In genomic region chr13:32371874-32372530, GRCm38 (mm10) we compare ENCODE assay signal across 27 mouse cellular contexts. TPM values are rescaled to one million over a fixed set of nuclear protein-coding genes. Genes with fewer than 3 reads are reported as not detected.
DNase-seq lines count a peak whose midpoint lies in the region; ATAC-seq and TF ChIP-seq lines count a peak whose summit lies in the region.
"Had no signal": no experiment of that assay in that cellular context is flagged by ENCODE, and none has a peak within 500 bp of the region (broad histone marks: within the 10 kb centered on the region; RNA-seq: fewer than 3 reads in every experiment).

No protein-coding gene starts in this region.

- H3K4me2 ChIP-seq in intestine, embryonic 15.5 days (replicated peaks): no peak overlapping the region; the same call in 1 of the 2 replicates
- H3K4me2 ChIP-seq in myocyte (ENCODE audit: low read depth): no peak overlapping the region
- H3K4me2 ChIP-seq in stomach, postnatal 0 days (replicated peaks; ENCODE audit: low read depth): no peak overlapping the region
- no peak overlapping the region for H3K4me2 ChIP-seq in midbrain, embryonic 13.5 days (replicated peaks)
- H3K4me2 ChIP-seq: embryonic facial prominence, embryonic 12.5 days; embryonic facial prominence, embryonic 15.5 days; heart, embryonic 12.5 days; heart, embryonic 15.5 days; hindbrain, embryonic 13.5 days had no signal

- TF ChIP-seq POLR2A in myocyte (IDR thresholded peaks at IDR 0.05; ENCODE audit: insufficient read length, low read depth): no peak

- TF ChIP-seq CTCF in stomach, postnatal 0 days (IDR thresholded peaks at IDR 0.05; ENCODE audit: low read depth): no peak

- H3K9ac ChIP-seq in intestine, embryonic 15.5 days: no peak overlapping the region
- H3K9ac ChIP-seq in stomach, postnatal 0 days (ENCODE audit: low read length): no peak overlapping the region
- no peak overlapping the region for H3K9ac ChIP-seq in midbrain, embryonic 13.5 days (replicated peaks)
- H3K9ac ChIP-seq: embryonic facial prominence, embryonic 12.5 days; embryonic facial prominence, embryonic 15.5 days; forebrain, postnatal 0 days; heart, embryonic 12.5 days; heart, embryonic 15.5 days; hindbrain, embryonic 13.5 days had no signal

- no peaks in the 10 kb centered on the region for H3K4me1 ChIP-seq in intestine, embryonic 15.5 days (replicated peaks)
- no peaks in the 10 kb centered on the region for H3K4me1 ChIP-seq in stomach, postnatal 0 days (replicated peaks; ENCODE audit: control insufficient read depth, insufficient read depth)
- no peaks in the 10 kb centered on the region for H3K4me1 ChIP-seq in midbrain, embryonic 13.5 days (replicated peaks)
- H3K4me1 ChIP-seq: embryonic facial prominence, embryonic 12.5 days; embryonic facial prominence, embryonic 15.5 days; heart, embryonic 12.5 days; heart, embryonic 15.5 days; hindbrain, embryonic 10.5 days; hindbrain, embryonic 13.5 days had no signal

- TF ChIP-seq EP300 in stomach, postnatal 0 days (optimal IDR thresholded peaks at IDR 0.05): no peak

- ATAC-seq in intestine, embryonic 15.5 days: peak; percentile 76
- ATAC-seq in stomach, postnatal 0 days (ENCODE audit: low FRiP score, low TSS enrichment): peak; percentile 85
- no peak for ATAC-seq in midbrain, embryonic 13.5 days
- ATAC-seq: forebrain, embryonic 14.5 days; forebrain, postnatal 0 days; hindbrain, embryonic 16.5 days; Patski had no signal

- no peaks in the 10 kb centered on the region for H3K27me3 ChIP-seq in intestine, embryonic 15.5 days (replicated peaks)
- H3K27me3 ChIP-seq in myocyte (ENCODE audit: control insufficient read depth, insufficient read depth, insufficient read length): no peaks in the 10 kb centered on the region
- no peaks in the 10 kb centered on the region for H3K27me3 ChIP-seq in stomach, postnatal 0 days (ENCODE audit: control insufficient read depth, insufficient read depth, low read length)
- H3K27me3 ChIP-seq in midbrain, embryonic 13.5 days: no peaks in the 10 kb centered on the region
- H3K27me3 ChIP-seq: embryonic facial prominence, embryonic 12.5 days; embryonic facial prominence, embryonic 15.5 days; heart, embryonic 12.5 days; heart, embryonic 15.5 days; hindbrain, embryonic 13.5 days; Patski had no signal

- H3K4me3 ChIP-seq in intestine, embryonic 15.5 days (replicated peaks): no peak overlapping the region
- no peak overlapping the region for H3K4me3 ChIP-seq in myocyte
- H3K4me3 ChIP-seq in stomach, postnatal 0 days (ENCODE audit: low read depth, low read length): no peak overlapping the region
- no peak overlapping the region for H3K4me3 ChIP-seq in midbrain, embryonic 13.5 days (replicated peaks)
- H3K4me3 ChIP-seq: embryonic facial prominence, embryonic 12.5 days; embryonic facial prominence, embryonic 15.5 days; gastrocnemius, adult 2 months; heart, embryonic 12.5 days; heart, embryonic 15.5 days; hindbrain, embryonic 10.5 days; hindbrain, embryonic 13.5 days had no signal

- 71% methylated on average over 4 of the region's 4 CpGs for WGBS in intestine, embryonic 15.5 days
- 72% methylated on average over 4 of the region's 4 CpGs for WGBS in stomach, postnatal 0 days
- WGBS in midbrain, embryonic 13.5 days: 86% methylated on average over 4 of the region's 4 CpGs

- no peak overlapping the region for H3ac ChIP-seq in myocyte (ENCODE audit: control insufficient read depth, insufficient read length)

- peak; percentile 38 for DNase-seq in 3T3-L1 (ENCODE audit: low read depth, low spot score)
- peak; percentile 45 for DNase-seq in stomach, postnatal 0 days (ENCODE audit: low spot score)
- no peak for DNase-seq in adrenal gland, postnatal 36 days
- DNase-seq in layer of hippocampus, postnatal 36 days: no peak
- DNase-seq: adrenal gland, postnatal 10 days; cerebellum, adult 11 months; cerebellum, adult 2 months; cerebellum, adult 9-11 months; cerebellum, postnatal 25 days; forebrain, postnatal 0 days; gastrocnemius, adult 2 months; gastrocnemius, postnatal 14 days; heart, adult 11 months; heart, postnatal 10 days; heart, postnatal 36 days had no signal

- no peaks in the 10 kb centered on the region for H3K9me3 ChIP-seq in intestine, embryonic 15.5 days
- no peaks in the 10 kb centered on the region for H3K9me3 ChIP-seq in stomach, postnatal 0 days (ENCODE audit: control insufficient read depth, low read length)
- peaks cover 4% of the 10 kb centered on the region for H3K9me3 ChIP-seq in midbrain, embryonic 13.5 days
- H3K9me3 ChIP-seq: embryonic facial prominence, embryonic 12.5 days; embryonic facial prominence, embryonic 15.5 days; heart, embryonic 15.5 days; hindbrain, embryonic 13.5 days had no signal

- no peaks in the 10 kb centered on the region for H3K79me2 ChIP-seq in myocyte (ENCODE audit: control insufficient read depth, insufficient read depth)

- H3K27ac ChIP-seq in intestine, embryonic 15.5 days: peak overlapping the region; percentile 41
- no peak overlapping the region for H3K27ac ChIP-seq in stomach, postnatal 0 days (replicated peaks)
- no peak overlapping the region for H3K27ac ChIP-seq in midbrain, embryonic 13.5 days
- H3K27ac ChIP-seq: embryonic facial prominence, embryonic 12.5 days; embryonic facial prominence, embryonic 15.5 days; gastrocnemius, adult 2 months; heart, embryonic 15.5 days; hindbrain, embryonic 10.5 days; hindbrain, embryonic 13.5 days had no signal

- H3K36me3 ChIP-seq in intestine, embryonic 15.5 days: no peaks in the 10 kb centered on the region
- H3K36me3 ChIP-seq in myocyte (ENCODE audit: control insufficient read depth, insufficient read depth): no peaks in the 10 kb centered on the region
- no peaks in the 10 kb centered on the region for H3K36me3 ChIP-seq in stomach, postnatal 0 days (ENCODE audit: control insufficient read depth, insufficient read depth, low read length)
- H3K36me3 ChIP-seq in midbrain, embryonic 13.5 days: no peaks in the 10 kb centered on the region
- H3K36me3 ChIP-seq: embryonic facial prominence, embryonic 12.5 days; embryonic facial prominence, embryonic 15.5 days; heart, embryonic 12.5 days; heart, embryonic 15.5 days; hindbrain, embryonic 10.5 days; hindbrain, embryonic 13.5 days had no signal

TF ChIP-seq in myocyte, 11 proteins besides CTCF, POLR2A, EP300 and RAD21:
- peak in 2 of 3 experiments; percentile 12 to 19 for TF ChIP-seq MYOD1 (IDR thresholded peaks at IDR 0.05; ENCODE audit: control insufficient read depth in 1 of 3, insufficient read length in 2 of 3, low read depth in 2 of 3)
- no peak for TF ChIP-seq SRF (IDR thresholded peaks at IDR 0.05; ENCODE audit: control insufficient read depth, insufficient read length, low read depth)
- no peak for TF ChIP-seq TCF12 (IDR thresholded peaks at IDR 0.05; ENCODE audit: insufficient read depth, poor library complexity, severe bottlenecking)

RNA-seq across cellular contexts. Expression of gene Gmds, which starts 33.5 kb away (rescaled TPM):
- polyA plus RNA-seq in intestine, embryonic 15.5 days (2015; fragmentation: Nextera tagmentation; extraction: Ambion mirVana): 170 and 177 TPM in 2 replicates
- polyA plus RNA-seq in myocyte (2012; fragmentation: generic; extraction: Trizol): 13.1 TPM
- 101 and 102 TPM in 2 replicates for polyA plus RNA-seq in stomach, postnatal 0 days (2015; fragmentation: Nextera tagmentation; extraction: Ambion mirVana)
- polyA plus RNA-seq in midbrain, embryonic 13.5 days (2015; fragmentation: Nextera tagmentation; extraction: Ambion mirVana): 26.5 and 27.3 TPM in 2 replicates
- total RNA-seq in adrenal gland, postnatal 36 days (2021): 1 to 10 TPM; 4.9 to 5.4 TPM
- 10 to 100 TPM; 13.0 to 13.4 TPM for total RNA-seq in layer of hippocampus, postnatal 36 days (2021)

Comparison
In these comparisons a context has a peak if more than half of its experiments do, and no peak if none do; other contexts are left out.
1. DNase-seq: peak in 3T3-L1 (single experiment) and stomach, postnatal 0 days (single experiment); none in adrenal gland, postnatal 36 days (0 of 2) and layer of hippocampus, postnatal 36 days (0 of 2).